Mouse (Mus musculus) lung, adult 10 weeks (tissue): ENCODE results near the gene Txk. TPM values are rescaled to one million over a fixed set of nuclear protein-coding genes. Genes with fewer than 3 reads are reported as not detected.

ENCODE experiments used
- polyA plus RNA-seq: library from polyadenylated mRNA; stranded (reverse); fragments of 350-450 nt; fragmentation: Illumina TruSeq; extraction: RNeasy Lipid Tissue Mini Kit (QIAGEN cat#74804); gene quantifications from one replicate; pipeline ENCODE4 v1.2.3, GENCODE M21; 2014; ENCODE audit warnings: low read depth, low replicate concordance; ENCODE audit not compliant: insufficient read depth

Txk gene
- polyA plus RNA-seq, result 1.7 TPM

GRCm38 (mm10) chr5:72752585-72752984 lies at the start of gene Txk:
Gene Txk (minus strand): TSS chr5:72752777.

GRCm38 (mm10) chr5:72647418-72647907 lies 105.1 kb downstream of the Txk start, which contains the start of gene Nipal1:
Gene Nipal1 (plus strand): TSS chr5:72647795.

Other genes with a start within 250 kb of the Txk start
- 0.90 TPM for gene Corin, start 248.3 kb downstream of the Txk start, polyA plus RNA-seq
- 7.4 TPM for gene Nfxl1, start 193.1 kb downstream of the Txk start, polyA plus RNA-seq
- gene Zar1, start 171.5 kb downstream of the Txk start, polyA plus RNA-seq, result not detected
- not detected for gene Gm5868, start 165.2 kb downstream of the Txk start, polyA plus RNA-seq
- gene Cnga1, start 108.5 kb downstream of the Txk start, polyA plus RNA-seq, result 0.35 TPM
- 1.3 TPM for gene Nipal1, start 105.0 kb downstream of the Txk start, polyA plus RNA-seq
- 7.8 TPM for gene Tec, start 115.7 kb upstream of the Txk start, polyA plus RNA-seq
- gene Slain2, start 161.5 kb upstream of the Txk start, polyA plus RNA-seq, result 23.6 TPM
- not detected for gene Gm10135, start 221.9 kb upstream of the Txk start, polyA plus RNA-seq